In genomic region chr7:49953546-49954181, GRCm38 (mm10) we compare ENCODE assay signal across 9 mouse cellular contexts. TPM values are rescaled to one million over a fixed set of nuclear protein-coding genes. Genes with fewer than 3 reads are reported as not detected.
A peak's percentile ranks its signal among the peaks of the same experiment; 100 is the strongest.
DNase-seq lines count a peak whose midpoint lies in the region; TF ChIP-seq lines count a peak whose summit lies in the region.
"Had no signal": no experiment of that assay in that cellular context is flagged by ENCODE, and none has a peak within 500 bp of the region (broad histone marks: within the 10 kb centered on the region; RNA-seq: fewer than 3 reads in every experiment).

No protein-coding gene starts in this region.

- intact Hi-C loops in left cerebral cortex, postnatal 4 days (cut with DNase I): loop anchor here (5.0 kb wide), 1 partner anchor 1479 kb away; no protein-coding TSS in a partner anchor

- no peaks in the 10 kb centered on the region; the same call in 1 of the 2 replicates for H3K27me3 ChIP-seq in cerebellum, adult 2 months (ENCODE audit: control insufficient read depth, insufficient read depth, low read length)

- TF ChIP-seq POLR2A in cerebellum, adult 2 months (IDR thresholded peaks at IDR 0.05; ENCODE audit: borderline replicate concordance, insufficient read depth, low read length): no peak

- no peak overlapping the region for H3K4me3 ChIP-seq in cerebellum, adult 2 months (replicated peaks; ENCODE audit: insufficient read depth, low read depth, low read length)
- H3K4me3 ChIP-seq in layer of hippocampus, adult 2 months: no peak overlapping the region

- peak; percentile 59; the same call in 1 of the 2 replicates for TF ChIP-seq CTCF in cerebellum, adult 2 months (IDR thresholded peaks at IDR 0.05; ENCODE audit: borderline replicate concordance, insufficient read depth, low read depth, low read length)
- peak; percentile 81 for TF ChIP-seq CTCF in layer of hippocampus, adult 2 months (conservative IDR thresholded peaks at IDR 0.05)

- no peak overlapping the region for H3K27ac ChIP-seq in cerebellum, adult 2 months (ENCODE audit: insufficient read depth, low read length)
- no peak overlapping the region for H3K27ac ChIP-seq in layer of hippocampus, adult 2 months

- peak; percentile 18 for DNase-seq in adrenal gland, postnatal 10 days
- no peak for DNase-seq in adrenal gland, postnatal 25 days
- DNase-seq in left cerebral cortex, adult 11 months (ENCODE audit: low spot score): peak; percentile 47
- no peak for DNase-seq in left cerebral cortex, postnatal 4 days
- DNase-seq in cerebellum, adult 2 months: peak in 1 of 2 experiments; percentile 38
- peak; percentile 52 to 66 for DNase-seq in layer of hippocampus, adult 2 months (ENCODE audit: low spot score in 2 of 2)
- no peak for DNase-seq in urinary bladder, postnatal 14 days (ENCODE audit: low spot score)
- DNase-seq in urinary bladder, postnatal 4 days (ENCODE audit: low spot score in 2 of 2): no peak

- H3K4me1 ChIP-seq in cerebellum, adult 2 months (ENCODE audit: control insufficient read depth, insufficient read depth, low read length): no peaks in the 10 kb centered on the region

- WGBS in cerebellum, adult 2 months: 62% methylated on average over 4 of the region's 4 CpGs

RNA-seq across cellular contexts. Expression of gene Nell1, which starts 21.0 kb away (rescaled TPM):
- under 1 TPM; 0.90 to 0.91 TPM for total RNA-seq in adrenal gland, postnatal 10 days (2021)
- total RNA-seq in adrenal gland, postnatal 25 days (2021): 1.2 and 1.5 TPM in 2 replicates
- total RNA-seq in left cerebral cortex, postnatal 4 days (2021): 10 to 100 TPM; 34.0 to 43.3 TPM
- polyA plus RNA-seq in cerebellum, adult 2 months (2012; rRNA removed): 31.6 and 31.9 TPM in 2 replicates
- total RNA-seq in layer of hippocampus, adult 2 months (2021): 10 to 100 TPM; 46.2 to 51.7 TPM
- total RNA-seq: neutrophil, adult 5-6 weeks had no signal

RNA-seq across cellular contexts. Expression of gene Slc6a5, which starts 43.7 kb away (rescaled TPM):
- 1 to 10 TPM in 1 of 2 experiments, under 1 TPM in 1; 0.58 to 1.7 TPM for total RNA-seq in adrenal gland, postnatal 10 days (2021)
- total RNA-seq in adrenal gland, postnatal 25 days (2021): 0.48 and 1.3 TPM in 2 replicates
- not detected for total RNA-seq in left cerebral cortex, postnatal 4 days (2021)
- 49.4 and 71.8 TPM in 2 replicates for polyA plus RNA-seq in cerebellum, adult 2 months (2012; rRNA removed)
- total RNA-seq in layer of hippocampus, adult 2 months (2021): not detected
- total RNA-seq: neutrophil, adult 5-6 weeks had no signal

Comparison
In these comparisons a context has a peak if more than half of its experiments do, and no peak if none do; other contexts are left out.
1. DNase-seq: peak in adrenal gland, postnatal 10 days (single experiment), left cerebral cortex, adult 11 months (single experiment) and layer of hippocampus, adult 2 months (2 of 2); none in adrenal gland, postnatal 25 days (single experiment), left cerebral cortex, postnatal 4 days (single experiment), urinary bladder, postnatal 14 days (single experiment) and urinary bladder, postnatal 4 days (0 of 2).
2. RNA of gene Nell1, which starts 21.0 kb away (total RNA-seq): 46.2 to 51.7 TPM in layer of hippocampus, adult 2 months and 34.0 to 43.3 TPM in left cerebral cortex, postnatal 4 days; 1.2 to 1.5 TPM in adrenal gland, postnatal 25 days and 0.90 to 0.91 TPM in adrenal gland, postnatal 10 days; every median in the first group is over 10 times any median in the second.